Mouse (Mus musculus): Measurements from ENCODE around the gene Samsn1.

DNA sequence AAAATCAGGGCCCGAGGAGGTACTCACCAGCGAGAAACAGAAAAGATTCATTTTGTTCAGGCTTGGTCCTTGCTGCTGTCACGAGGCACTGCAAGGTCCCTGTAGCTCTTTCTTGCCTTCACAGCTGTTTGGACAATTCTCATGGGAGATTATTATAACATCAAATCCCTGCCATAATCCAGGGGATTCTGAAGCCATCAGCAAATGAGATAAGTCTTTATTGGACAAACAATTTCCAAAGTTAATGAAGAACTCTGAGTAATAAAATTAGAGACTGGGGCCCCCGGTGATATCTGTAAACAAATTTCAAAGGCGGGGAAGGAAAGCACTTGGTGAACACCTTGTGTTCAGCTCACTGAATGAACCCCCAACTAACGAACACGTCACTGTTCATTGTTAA, at the start of gene Samsn1:
- no peak for TF ChIP-seq CTCF (IDR thresholded peaks at IDR 0.05; ENCODE audit: control insufficient read depth, insufficient read depth, insufficient read length)
- no peak for TF ChIP-seq FOSL1 (IDR thresholded peaks at IDR 0.05; ENCODE audit: insufficient read depth, low read length, poor library complexity, severe bottlenecking)
- TF ChIP-seq MAX (IDR thresholded peaks at IDR 0.05) = no peak

Measured in C2C12 (cell line).